8 mouse cellular contexts compared by ENCODE assay signal in the genomic region with DNA sequence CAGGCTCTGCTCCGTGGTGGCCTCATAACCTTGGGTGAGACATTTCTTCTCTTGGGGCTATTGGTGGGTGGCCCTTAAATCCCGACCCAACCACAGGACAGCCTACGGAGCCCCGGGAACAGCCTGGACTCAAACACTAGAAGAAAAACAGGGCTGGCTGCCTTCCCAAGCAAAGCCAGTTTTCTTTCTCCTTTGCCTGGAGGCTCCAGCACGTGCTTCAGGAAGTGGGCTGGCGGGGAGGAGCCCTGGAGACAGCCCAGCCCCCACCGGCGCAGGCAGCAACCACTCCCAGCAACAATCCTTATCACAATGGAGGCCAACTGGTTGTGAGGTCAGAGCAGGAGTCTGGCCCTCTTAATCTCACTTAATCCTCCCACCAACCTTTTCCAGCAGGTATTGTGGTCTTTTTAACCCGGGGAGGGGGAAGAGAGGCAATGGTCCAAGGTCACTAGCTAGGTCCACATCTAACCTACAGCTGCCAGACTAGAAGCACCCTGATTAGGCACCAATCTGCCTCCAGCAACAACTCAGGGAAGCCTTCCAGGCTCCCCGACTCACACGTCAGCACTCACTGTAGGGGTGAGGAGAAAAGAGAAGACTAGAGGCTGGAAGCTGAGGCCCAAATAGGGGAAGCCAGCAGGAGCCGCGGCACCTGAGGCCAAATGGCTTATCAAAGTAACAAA. TPM values are rescaled to one million over a fixed set of nuclear protein-coding genes. Genes with fewer than 3 reads are reported as not detected.
DNase-seq lines count a peak whose midpoint lies in the region; ATAC-seq and TF ChIP-seq lines count a peak whose summit lies in the region.

No protein-coding gene starts in this region.

- H3K4me2 ChIP-seq in hindbrain, embryonic 13.5 days, result peak overlapping the region; percentile 100

- peak overlapping the region; percentile 76 for H3K4me3 ChIP-seq in hindbrain, embryonic 13.5 days
- H3K4me3 ChIP-seq in left cerebral cortex, adult 2 months, result peak overlapping the region; percentile 70
- H3K4me3 ChIP-seq in macrophage (ENCODE audit: inconsistent target), result peak overlapping the region; percentile 48

- H3K9ac ChIP-seq in hindbrain, embryonic 13.5 days, result peak overlapping the region; percentile 100

- peak overlapping the region; percentile 100 for H3K27ac ChIP-seq in hindbrain, embryonic 13.5 days
- H3K27ac ChIP-seq in left cerebral cortex, adult 2 months, result peak overlapping the region; percentile 100
- peak overlapping the region; percentile 100 for H3K27ac ChIP-seq in macrophage

- no peak for TF ChIP-seq CTCF in left cerebral cortex, adult 2 months (IDR thresholded peaks at IDR 0.05)

- peaks cover 68% of the 10 kb centered on the region for H3K4me1 ChIP-seq in hindbrain, embryonic 13.5 days (replicated peaks)

- DNase-seq in R1 (ENCODE audit: low read depth, low spot score), result peak; percentile 96
- peak; percentile 80 to 86 for DNase-seq in cerebellum, postnatal 14 days
- DNase-seq in frontal cortex, postnatal 25 days (ENCODE audit: low spot score in 2 of 2), result peak; percentile 72 to 75
- peak; percentile 81 to 82 for DNase-seq in left cerebral cortex, adult 2 months (ENCODE audit: extremely low spot score in 1 of 2, low spot score in 2 of 2)
- peak; percentile 84 for DNase-seq in right cerebral cortex, postnatal 4 days
- no peak for DNase-seq in T-cell, adult 2 months (ENCODE audit: low spot score)

- H3K79me2 ChIP-seq in macrophage (ENCODE audit: inconsistent target), result peaks cover 48% of the 10 kb centered on the region

- no peak; the same call in 1 of the 2 replicates for ATAC-seq in hindbrain, embryonic 13.5 days (ENCODE audit: low FRiP score)

- peaks cover 24% of the 10 kb centered on the region for H3K36me3 ChIP-seq in hindbrain, embryonic 13.5 days
- H3K36me3 ChIP-seq in macrophage (ENCODE audit: inconsistent target), result peaks cover 10% of the 10 kb centered on the region; the same call in 1 of the 2 replicates

- H3K9me3 ChIP-seq in hindbrain, embryonic 13.5 days, result no peaks in the 10 kb centered on the region

- WGBS in hindbrain, embryonic 13.5 days, result under 1% methylated on average over 13 of the region's 13 CpGs
- WGBS in macrophage (ENCODE audit: missing documents), result 2% methylated on average over 13 of the region's 13 CpGs

- H3K27me3 ChIP-seq in hindbrain, embryonic 13.5 days, result no peaks in the 10 kb centered on the region

- intact Hi-C loops in left cerebral cortex, adult 2 months (cut with DNase I), result no loop called here

RNA-seq across cellular contexts. Expression of a gene that starts 4.0 kb away (rescaled TPM):
- polyA plus RNA-seq in hindbrain, embryonic 13.5 days (2015; fragmentation: Nextera tagmentation; extraction: Ambion mirVana), result 5.1 and 5.8 TPM in 2 replicates
- total RNA-seq in left cerebral cortex, adult 2 months (2021), result 10 to 100 TPM; 48.5 to 48.9 TPM
- 10 to 100 TPM in 11 of 26 experiments, 1 to 10 TPM in 11, under 1 TPM in 4; 0.31 to 73.6 (median 4.6) TPM for total RNA-seq in macrophage (2018; cell fraction: chromatin; rRNA removed)
- total RNA-seq in macrophage (2018; cell fraction: cytosol; rRNA removed), result 10 to 100 TPM in 8 of 26 experiments, 1 to 10 TPM in 18; 1.3 to 29.5 (median 2.6) TPM
- total RNA-seq in macrophage (2018; cell fraction: nucleus; rRNA removed), result 10 to 100 TPM in 13 of 26 experiments, 1 to 10 TPM in 13; 1.2 to 19.8 (median 9.8) TPM
- polyA plus RNA-seq in macrophage (2018), result 0.73 to 1.9 TPM (median 0.77 TPM) in 3 replicates

RNA-seq across cellular contexts. Expression of a gene that starts 5.5 kb away (rescaled TPM):
- 12.9 and 13.1 TPM in 2 replicates for polyA plus RNA-seq in hindbrain, embryonic 13.5 days (2015; fragmentation: Nextera tagmentation; extraction: Ambion mirVana)
- total RNA-seq in left cerebral cortex, adult 2 months (2021), result 10 to 100 TPM; 32.4 to 42.2 TPM
- total RNA-seq in macrophage (2018; cell fraction: chromatin; rRNA removed), result 100 to 1,000 TPM in 13 of 26 experiments, 10 to 100 TPM in 13; 18.3 to 239 (median 95.7) TPM
- total RNA-seq in macrophage (2018; cell fraction: cytosol; rRNA removed), result 10 to 100 TPM in 24 of 26 experiments, 1 to 10 TPM in 2; 8.6 to 39.5 (median 22.5) TPM
- total RNA-seq in macrophage (2018; cell fraction: nucleus; rRNA removed), result 100 to 1,000 TPM in 2 of 26 experiments, 10 to 100 TPM in 24; 19.1 to 231 (median 59.7) TPM
- 8.0 to 13.8 TPM (median 9.3 TPM) in 3 replicates for polyA plus RNA-seq in macrophage (2018)

RNA-seq across cellular contexts. Expression of a gene that starts 32.7 kb away (rescaled TPM):
- 76.0 and 79.3 TPM in 2 replicates for polyA plus RNA-seq in hindbrain, embryonic 13.5 days (2015; fragmentation: Nextera tagmentation; extraction: Ambion mirVana)
- total RNA-seq in left cerebral cortex, adult 2 months (2021), result 10 to 100 TPM; 23.4 to 24.9 TPM
- 10 to 100 TPM in 24 of 26 experiments, 1 to 10 TPM in 2; 8.0 to 43.2 (median 25.0) TPM for total RNA-seq in macrophage (2018; cell fraction: chromatin; rRNA removed)
- total RNA-seq in macrophage (2018; cell fraction: cytosol; rRNA removed), result 10 to 100 TPM; 14.3 to 23.1 (median 18.2) TPM
- total RNA-seq in macrophage (2018; cell fraction: nucleus; rRNA removed), result 10 to 100 TPM in 23 of 26 experiments, 1 to 10 TPM in 3; 7.1 to 33.1 (median 18.5) TPM
- 13.6 to 18.6 TPM (median 16.4 TPM) in 3 replicates for polyA plus RNA-seq in macrophage (2018)

RNA-seq across cellular contexts. Expression of a gene that starts 46.0 kb away (rescaled TPM):
- polyA plus RNA-seq in hindbrain, embryonic 13.5 days (2015; fragmentation: Nextera tagmentation; extraction: Ambion mirVana), result not detected in 2 replicates
- not detected for total RNA-seq in left cerebral cortex, adult 2 months (2021)
- total RNA-seq in macrophage (2018; cell fraction: chromatin; rRNA removed), result not detected
- not detected for total RNA-seq in macrophage (2018; cell fraction: cytosol; rRNA removed)
- total RNA-seq in macrophage (2018; cell fraction: nucleus; rRNA removed), result not detected
- not detected in 3 replicates for polyA plus RNA-seq in macrophage (2018)
